Mouse (Mus musculus) G1E (cell line): ENCODE results near the gene Rmdn2.

Experiments used
- CTCF ChIP-seq: IDR thresholded peaks from 2 replicates; pipeline ENCODE4 v1.5.1; 2012; ENCODE audit warnings: low read depth, low read length, inconsistent platforms, mixed read lengths
- GATA1 ChIP-seq: IDR thresholded peaks from 2 replicates; pipeline ENCODE4 v1.6.1; 2012; ENCODE audit warnings: borderline replicate concordance, low read length, inconsistent platforms, mixed read lengths
- GATA2 ChIP-seq: IDR thresholded peaks from 2 replicates; pipeline ENCODE4 v1.6.1; 2012; ENCODE audit warnings: low read depth, low read length, inconsistent platforms, borderline replicate concordance

GRCm38 (mm10) chr17:79563721-79564120 lies 47.9 kb upstream of the Rmdn2 start:
- TF ChIP-seq CTCF (no peak), GATA2 (no peak), GATA1 (no peak)
